In the genomic region with DNA sequence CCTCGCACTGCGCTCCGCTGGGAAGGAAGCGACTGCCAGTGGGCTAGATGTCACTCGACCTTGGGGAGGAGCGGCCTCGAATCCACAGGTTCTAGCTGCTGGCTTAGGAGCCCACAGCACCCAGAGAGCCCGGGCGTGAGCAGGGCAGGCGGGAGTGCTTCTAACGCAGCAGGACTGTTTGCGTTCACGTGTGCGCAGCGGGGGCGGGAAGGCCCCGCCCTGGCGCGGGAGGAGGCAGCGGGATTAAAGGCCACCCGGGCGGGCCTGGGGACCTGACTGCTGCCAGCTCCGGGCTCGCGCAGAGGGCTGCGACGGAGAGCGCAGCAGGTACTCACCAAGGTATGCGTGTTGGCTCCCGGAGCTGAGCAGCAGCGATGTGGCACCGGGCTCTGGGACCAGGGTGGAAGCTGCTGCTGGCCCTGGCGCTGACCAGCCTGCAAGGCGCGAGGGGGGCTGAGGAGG, we compare ENCODE assay signal across 8 mouse cellular contexts. TPM values are rescaled to one million over a fixed set of nuclear protein-coding genes. Genes with fewer than 3 reads are reported as not detected.
A peak's percentile ranks its signal among the peaks of the same experiment; 100 is the strongest.
DNase-seq lines count a peak whose midpoint lies in the region; ATAC-seq and TF ChIP-seq lines count a peak whose summit lies in the region.

A gene (plus strand): TSS at position 317 of the 462 bp plus-strand sequence.

- WGBS in embryonic facial prominence, embryonic 12.5 days, result under 1% methylated on average over 35 of the region's 35 CpGs
- under 1% methylated on average over 35 of the region's 35 CpGs for WGBS in hindbrain, embryonic 14.5 days
- under 1% methylated on average over 35 of the region's 35 CpGs for WGBS in limb, embryonic 15.5 days

- peak within 1 kb of the TSS; percentile 79 for H3K4me2 ChIP-seq in embryonic facial prominence, embryonic 12.5 days (replicated peaks)
- H3K4me2 ChIP-seq in hindbrain, embryonic 14.5 days (replicated peaks), result peak within 1 kb of the TSS; percentile 60
- H3K4me2 ChIP-seq in limb, embryonic 15.5 days, result peak within 1 kb of the TSS; percentile 69

- no peaks in the 10 kb centered on the region; the same call in 1 of the 2 replicates for H3K27me3 ChIP-seq in testis, adult 2 months (ENCODE audit: control insufficient read depth, insufficient read depth, low read length)
- peaks cover 63% of the 10 kb centered on the region for H3K27me3 ChIP-seq in embryonic facial prominence, embryonic 12.5 days
- peaks cover 41% of the 10 kb centered on the region for H3K27me3 ChIP-seq in hindbrain, embryonic 14.5 days (ENCODE audit: control insufficient read depth, insufficient read depth, low read length)
- peaks cover 52% of the 10 kb centered on the region for H3K27me3 ChIP-seq in limb, embryonic 15.5 days

- ATAC-seq in embryonic facial prominence, embryonic 12.5 days (ENCODE audit: insufficient number of reproducible peaks, insufficient read depth, low FRiP score, low TSS enrichment), result no peak
- ATAC-seq in hindbrain, embryonic 14.5 days (ENCODE audit: low FRiP score), result peak; percentile 51; the same call in 1 of the 2 replicates
- ATAC-seq in limb, embryonic 15.5 days (ENCODE audit: insufficient number of reproducible peaks, low FRiP score, low TSS enrichment, low read depth), result no peak

- no peak for TF ChIP-seq CTCF in testis, adult 2 months (IDR thresholded peaks at IDR 0.05; ENCODE audit: control insufficient read depth, insufficient read depth, insufficient replicate concordance, low read depth, low read length)

- H3K9me3 ChIP-seq in embryonic facial prominence, embryonic 12.5 days, result no peaks in the 10 kb centered on the region
- no peaks in the 10 kb centered on the region for H3K9me3 ChIP-seq in hindbrain, embryonic 14.5 days (ENCODE audit: control insufficient read depth, low read length)
- H3K9me3 ChIP-seq in limb, embryonic 15.5 days, result no peaks in the 10 kb centered on the region

- no peak within 1 kb of the TSS for H3K27ac ChIP-seq in testis, adult 2 months (ENCODE audit: control insufficient read depth, insufficient read depth, low read depth, low read length)
- no peak within 1 kb of the TSS for H3K27ac ChIP-seq in embryonic facial prominence, embryonic 12.5 days
- H3K27ac ChIP-seq in hindbrain, embryonic 14.5 days, result no peak within 1 kb of the TSS
- H3K27ac ChIP-seq in limb, embryonic 15.5 days, result no peak within 1 kb of the TSS

- DNase-seq in testis, postnatal 14 days (ENCODE audit: low spot score), result no peak
- DNase-seq in hindbrain, embryonic 14.5 days (ENCODE audit: low spot score), result no peak
- peak; percentile 12 for DNase-seq in right cerebral cortex, postnatal 14 days
- no peak for DNase-seq in spleen, adult 12 weeks (ENCODE audit: low spot score)
- no peak for DNase-seq in frontal cortex, postnatal 14 days (ENCODE audit: low spot score in 2 of 2)

- H3K36me3 ChIP-seq in testis, adult 2 months (ENCODE audit: control insufficient read depth, insufficient read depth, low read length), result no peaks in the 10 kb centered on the region
- no peaks in the 10 kb centered on the region for H3K36me3 ChIP-seq in embryonic facial prominence, embryonic 12.5 days
- H3K36me3 ChIP-seq in hindbrain, embryonic 14.5 days (replicated peaks; ENCODE audit: control insufficient read depth, insufficient read depth), result no peaks in the 10 kb centered on the region
- no peaks in the 10 kb centered on the region for H3K36me3 ChIP-seq in limb, embryonic 15.5 days

- H3K4me3 ChIP-seq in testis, adult 2 months (ENCODE audit: control insufficient read depth, low read depth, low read length), result peak within 1 kb of the TSS; percentile 18; the same call in 1 of the 2 replicates
- H3K4me3 ChIP-seq in embryonic facial prominence, embryonic 12.5 days, result peak within 1 kb of the TSS; percentile 38
- H3K4me3 ChIP-seq in hindbrain, embryonic 14.5 days (replicated peaks; ENCODE audit: low read length), result peak within 1 kb of the TSS; percentile 29
- peak within 1 kb of the TSS; percentile 34 for H3K4me3 ChIP-seq in limb, embryonic 15.5 days

- TF ChIP-seq POLR2A in testis, adult 2 months (IDR thresholded peaks at IDR 0.05; ENCODE audit: control insufficient read depth, low read depth, low read length), result no peak

- H3K4me1 ChIP-seq in testis, adult 2 months (ENCODE audit: control insufficient read depth, insufficient read depth, low read length), result peaks cover 6% of the 10 kb centered on the region; the same call in 1 of the 2 replicates
- H3K4me1 ChIP-seq in embryonic facial prominence, embryonic 12.5 days, result 0 out of 2 replicates have a peak, but pooled peaks cover 5% of the 10 kb centered on the region
- no peaks in the 10 kb centered on the region for H3K4me1 ChIP-seq in hindbrain, embryonic 14.5 days (replicated peaks; ENCODE audit: control insufficient read depth, insufficient read depth, low read length)
- H3K4me1 ChIP-seq in limb, embryonic 15.5 days, result peaks cover 7% of the 10 kb centered on the region

- peak within 1 kb of the TSS; percentile 46; the same call in 1 of the 2 replicates for H3K9ac ChIP-seq in embryonic facial prominence, embryonic 12.5 days
- H3K9ac ChIP-seq in hindbrain, embryonic 14.5 days, result peak within 1 kb of the TSS; percentile 32
- H3K9ac ChIP-seq in limb, embryonic 15.5 days, result no peak within 1 kb of the TSS

RNA-seq across cellular contexts. Expression of the gene that starts here (rescaled TPM):
- 1.0 and 1.9 TPM in 2 replicates for polyA plus RNA-seq in testis, adult 2 months (2012; rRNA removed)
- not detected in 2 replicates for polyA plus RNA-seq in embryonic facial prominence, embryonic 12.5 days (2016; fragmentation: Nextera tagmentation; extraction: Ambion mirVana)
- 0.46 TPM in 1 of 2 replicates, not detected in the other for polyA plus RNA-seq in hindbrain, embryonic 14.5 days (2014; fragmentation: Nextera tagmentation; extraction: Ambion mirVana)
- 0.04 and 0.21 TPM in 2 replicates for polyA plus RNA-seq in limb, embryonic 15.5 days (2015; fragmentation: Nextera tagmentation; extraction: Ambion mirVana)

Comparison
In these comparisons a context has a peak if more than half of its experiments do, and no peak if none do; other contexts are left out.
1. Peak in ATAC-seq, H3K4me3 ChIP-seq, H3K9ac ChIP-seq and H3K4me2 ChIP-seq in hindbrain, embryonic 14.5 days; RNA of the gene not detected or under 1 TPM.